Mouse (Mus musculus) myocyte (in vitro differentiated cells): Measurements from ENCODE around the gene Olfr1357. TPM values are rescaled to one million over a fixed set of nuclear protein-coding genes. Genes with fewer than 3 reads are reported as not detected.

Experiments used
- H3K27me3 ChIP-seq: one replicate; pipeline ENCODE4 v1.6.1; 2011; ENCODE audit not compliant: control insufficient read depth, insufficient read depth, insufficient read length
- H3K36me3 ChIP-seq: one replicate; pipeline ENCODE4 v1.6.1; 2011; ENCODE audit not compliant: control insufficient read depth, insufficient read depth
- H3K4me2 ChIP-seq: one replicate; pipeline ENCODE4 v1.6.1; 2011; ENCODE audit warnings: low read depth, control low read depth
- H3K4me3 ChIP-seq: one replicate; pipeline ENCODE4 v1.5.1; 2011; ENCODE audit warnings: mild to moderate bottlenecking, control low read depth, moderate library complexity
- H3K79me2 ChIP-seq: one replicate; pipeline ENCODE4 v1.6.1; 2011; ENCODE audit not compliant: control insufficient read depth, insufficient read depth
- H3ac ChIP-seq: one replicate; pipeline ENCODE4 v1.6.1; 2011; ENCODE audit not compliant: control insufficient read depth, insufficient read length
- CEBPB ChIP-seq: IDR thresholded peaks from 2 replicates; pipeline ENCODE4 v1.6.1; 2011; ENCODE audit warnings: mild to moderate bottlenecking, moderate library complexity; ENCODE audit not compliant: poor library complexity, insufficient read depth, severe bottlenecking
- E2F4 ChIP-seq: IDR thresholded peaks from one replicate; pipeline ENCODE4 v1.6.1; 2011; ENCODE audit warnings: mild to moderate bottlenecking, control low read depth, moderate library complexity; ENCODE audit not compliant: insufficient read depth
- MAX ChIP-seq: IDR thresholded peaks from one replicate; pipeline ENCODE4 v1.6.1; 2011; ENCODE audit warnings: low read depth, mild to moderate bottlenecking, control low read depth
- MYOD1 ChIP-seq, 3 experiments: IDR thresholded peaks; one replicate each; pipeline ENCODE4 v1.6.1; 2011; ENCODE audit warnings: control low read depth in 2 of 3, low read depth in 2 of 3, mild to moderate bottlenecking in 2 of 3, moderate library complexity in 1 of 3; ENCODE audit not compliant: insufficient read length in 2 of 3, control insufficient read depth in 1 of 3
- MYOG ChIP-seq, 3 experiments: IDR thresholded peaks; one replicate each; pipeline ENCODE4 v1.6.1; 2011; ENCODE audit warnings: control low read depth in 2 of 3, low read depth in 2 of 3, mild to moderate bottlenecking in 2 of 3; ENCODE audit not compliant: insufficient read length in 2 of 3, control insufficient read depth in 1 of 3, insufficient read depth in 1 of 3
- POLR2A ChIP-seq: IDR thresholded peaks from one replicate; pipeline ENCODE4 v1.6.1; 2011; ENCODE audit warnings: low read depth, mild to moderate bottlenecking, control low read depth, moderate library complexity; ENCODE audit not compliant: insufficient read length
- POLR2AphosphoS2 ChIP-seq: IDR thresholded peaks from one replicate; pipeline ENCODE4 v1.6.1; 2011; ENCODE audit warnings: low read depth, control low read depth; ENCODE audit not compliant: insufficient read length
- REST ChIP-seq: IDR thresholded peaks from one replicate; pipeline ENCODE4 v1.6.1; 2011; ENCODE audit warnings: mild to moderate bottlenecking, control low read depth, moderate library complexity; ENCODE audit not compliant: insufficient read depth, insufficient read length
- SRF ChIP-seq: IDR thresholded peaks from one replicate; pipeline ENCODE4 v1.6.1; 2011; ENCODE audit warnings: low read depth; ENCODE audit not compliant: control insufficient read depth, insufficient read length
- TCF12 ChIP-seq: IDR thresholded peaks from one replicate; pipeline ENCODE4 v1.6.1; 2011; ENCODE audit warnings: mild to moderate bottlenecking, control low read depth; ENCODE audit not compliant: poor library complexity, insufficient read depth, severe bottlenecking
- TCF3 ChIP-seq: IDR thresholded peaks from one replicate; pipeline ENCODE4 v1.6.1; 2011; ENCODE audit warnings: low read depth, control low read depth; ENCODE audit not compliant: insufficient read length
- USF1 ChIP-seq: IDR thresholded peaks from one replicate; pipeline ENCODE4 v1.6.1; 2011; ENCODE audit warnings: low read depth, mild to moderate bottlenecking, control low read depth, moderate library complexity
- polyA plus RNA-seq: library from polyadenylated mRNA; unstranded; fragments of >200 nt; fragmentation: generic; extraction: Trizol; gene quantifications from one replicate; pipeline ENCODE4 v1.2.1, GENCODE M21; 2012; ENCODE audit warnings: missing spikeins

The Olfr1357 gene
- polyA plus RNA-seq, 1 experiment = not detected

- Histone ChIP-seq H3K27me3 (no peaks in the 10 kb centered on the region), H3ac (peak overlapping the region; percentile 63), H3K79me2 (peaks cover 19% of the 10 kb centered on the region), H3K4me2 (peak overlapping the region; percentile 69), H3K36me3 (peaks cover 22% of the 10 kb centered on the region), H3K4me3 (peak overlapping the region; percentile 92)
- TF ChIP-seq SRF (no peak), USF1 (no peak), CEBPB (no peak), TCF3 (no peak), POLR2AphosphoS2 (no peak), MAX (no peak), TCF12 (no peak), MYOD1 (IDR thresholded peaks at IDR 0.05; ENCODE audit: control insufficient read depth in 1 of 3, insufficient read length in 2 of 3, low read depth in 2 of 3) (no peak), MYOG (IDR thresholded peaks at IDR 0.05; ENCODE audit: control insufficient read depth in 1 of 3, insufficient read depth in 1 of 3, insufficient read length in 2 of 3, low read depth in 2 of 3) (no peak), POLR2A (no peak), E2F4 (no peak), REST (no peak)
Measured at GRCm38 (mm10) chr10:78590744-78591143, 27.1 kb downstream of the Olfr1357 start.

GRCm38 (mm10) chr10:78589901-78590300 is 28.0 kb downstream of the Olfr1357 start:
- Histone ChIP-seq H3ac (no peak overlapping the region), H3K79me2 (peaks cover 19% of the 10 kb centered on the region), H3K4me3 (peak overlapping the region; percentile 92), H3K27me3 (no peaks in the 10 kb centered on the region), H3K36me3 (peaks cover 30% of the 10 kb centered on the region), H3K4me2 (peak overlapping the region; percentile 69)
- no peak for TF ChIP-seq USF1
- no peak for TF ChIP-seq MAX
- no peak for TF ChIP-seq CEBPB
- TF ChIP-seq POLR2AphosphoS2 = no peak
- no peak for TF ChIP-seq TCF3
- TF ChIP-seq SRF = no peak
- TF ChIP-seq MYOG (IDR thresholded peaks at IDR 0.05; ENCODE audit: control insufficient read depth in 1 of 3, insufficient read depth in 1 of 3, insufficient read length in 2 of 3, low read depth in 2 of 3) = no peak
- no peak for TF ChIP-seq POLR2A
- TF ChIP-seq E2F4 = no peak
- TF ChIP-seq MYOD1 (IDR thresholded peaks at IDR 0.05; ENCODE audit: control insufficient read depth in 1 of 3, insufficient read length in 2 of 3, low read depth in 2 of 3) = no peak

DNA sequence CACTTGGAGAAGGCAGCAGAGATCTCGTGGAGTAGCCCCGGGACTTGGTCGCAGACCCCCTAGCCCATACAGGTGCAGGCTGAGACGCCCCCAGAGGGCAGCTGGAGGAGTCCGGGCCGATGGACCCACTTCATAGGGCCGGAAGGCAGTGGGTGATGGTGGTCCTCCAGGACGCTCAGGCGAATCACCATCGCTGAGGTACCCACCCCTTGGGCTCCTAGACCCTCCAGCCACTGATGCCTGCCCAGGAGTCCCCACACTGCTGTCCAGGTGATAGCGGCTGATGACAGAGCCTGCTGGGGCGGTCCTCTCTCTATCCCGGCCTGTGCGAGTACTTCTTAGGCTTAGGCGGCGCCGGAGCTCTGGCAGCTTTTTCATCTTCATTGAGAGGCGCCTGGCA is 28.6 kb downstream of the Olfr1357 start:
- no peak overlapping the region for H3K4me2 ChIP-seq
- H3K79me2 ChIP-seq = peaks cover 19% of the 10 kb centered on the region
- H3K4me3 ChIP-seq = no peak overlapping the region
- H3K27me3 ChIP-seq = no peaks in the 10 kb centered on the region
- peaks cover 36% of the 10 kb centered on the region for H3K36me3 ChIP-seq
- no peak overlapping the region for H3ac ChIP-seq
- TF ChIP-seq E2F4 = no peak
- TF ChIP-seq POLR2A = no peak
- TF ChIP-seq SRF = no peak
- TF ChIP-seq CEBPB = no peak
- TF ChIP-seq TCF3 = no peak
- TF ChIP-seq MYOD1 (IDR thresholded peaks at IDR 0.05; ENCODE audit: control insufficient read depth in 1 of 3, insufficient read length in 2 of 3, low read depth in 2 of 3) = no peak
- TF ChIP-seq MYOG (IDR thresholded peaks at IDR 0.05; ENCODE audit: control insufficient read depth in 1 of 3, insufficient read depth in 1 of 3, insufficient read length in 2 of 3, low read depth in 2 of 3) = no peak
- no peak for TF ChIP-seq TCF12
- TF ChIP-seq MAX = no peak
- TF ChIP-seq USF1 = no peak
- no peak for TF ChIP-seq REST
- no peak for TF ChIP-seq POLR2AphosphoS2

DNA sequence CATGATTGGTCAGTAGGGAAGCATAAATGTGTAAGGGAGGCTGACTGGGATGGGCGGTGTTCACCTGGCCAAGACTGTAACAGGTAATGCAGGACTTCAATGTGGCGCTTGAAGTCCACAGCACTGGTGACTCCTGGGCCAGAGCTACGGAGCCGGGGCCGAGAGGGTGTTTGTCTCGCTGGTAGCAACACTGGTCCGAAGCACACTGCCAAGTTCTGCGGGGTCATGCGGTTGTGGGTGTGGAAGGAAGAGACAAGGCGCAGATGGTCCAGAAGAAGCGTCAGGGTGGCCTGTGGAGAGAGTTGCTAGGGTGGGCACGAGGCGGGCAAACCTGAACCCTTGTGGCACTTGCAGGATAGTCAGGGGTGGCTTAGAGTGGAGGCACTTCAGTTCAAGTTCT is 31.8 kb downstream of the Olfr1357 start:
- Histone ChIP-seq H3K4me3 (no peak overlapping the region), H3ac (no peak overlapping the region), H3K27me3 (no peaks in the 10 kb centered on the region), H3K36me3 (peaks cover 43% of the 10 kb centered on the region), H3K4me2 (no peak overlapping the region), H3K79me2 (peaks cover 13% of the 10 kb centered on the region)
- no peak for TF ChIP-seq MAX
- TF ChIP-seq TCF3 = no peak
- TF ChIP-seq CEBPB = no peak
- no peak for TF ChIP-seq POLR2AphosphoS2
- TF ChIP-seq TCF12 = no peak
- no peak for TF ChIP-seq MYOD1 (IDR thresholded peaks at IDR 0.05; ENCODE audit: control insufficient read depth in 1 of 3, insufficient read length in 2 of 3, low read depth in 2 of 3)
- TF ChIP-seq POLR2A = no peak
- no peak for TF ChIP-seq SRF
- no peak for TF ChIP-seq MYOG (IDR thresholded peaks at IDR 0.05; ENCODE audit: control insufficient read depth in 1 of 3, insufficient read depth in 1 of 3, insufficient read length in 2 of 3, low read depth in 2 of 3)
- TF ChIP-seq USF1 = no peak
- TF ChIP-seq REST = no peak
- TF ChIP-seq E2F4 = no peak

DNA sequence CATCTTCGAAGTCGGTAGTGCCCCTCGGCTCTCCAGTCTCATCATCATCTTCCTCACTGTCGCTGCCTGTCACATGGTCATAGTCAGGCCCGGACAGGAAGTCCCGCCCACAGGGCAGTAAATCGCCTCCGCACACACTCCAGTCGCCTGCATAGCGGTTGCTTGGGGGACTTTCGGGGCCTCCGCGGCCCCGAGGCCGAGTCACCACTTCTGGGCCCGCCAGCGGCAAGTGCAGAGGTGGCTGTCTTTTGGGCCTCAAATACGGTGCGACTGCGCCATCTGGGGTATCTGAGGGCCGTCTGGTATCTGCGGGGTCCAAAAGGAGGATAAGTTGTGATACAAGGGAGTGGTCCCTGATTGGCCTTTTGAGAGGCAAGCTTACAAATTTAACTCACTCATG is 32.3 kb downstream of the Olfr1357 start:
- Histone ChIP-seq H3K36me3 (peaks cover 43% of the 10 kb centered on the region), H3K4me2 (no peak overlapping the region), H3K79me2 (peaks cover 10% of the 10 kb centered on the region), H3K27me3 (no peaks in the 10 kb centered on the region), H3K4me3 (no peak overlapping the region), H3ac (no peak overlapping the region)
- no peak for TF ChIP-seq MAX
- no peak for TF ChIP-seq POLR2AphosphoS2
- TF ChIP-seq MYOG (IDR thresholded peaks at IDR 0.05; ENCODE audit: control insufficient read depth in 1 of 3, insufficient read depth in 1 of 3, insufficient read length in 2 of 3, low read depth in 2 of 3) = no peak
- TF ChIP-seq REST = no peak
- TF ChIP-seq TCF3 = no peak
- TF ChIP-seq E2F4 = no peak
- TF ChIP-seq MYOD1 (IDR thresholded peaks at IDR 0.05; ENCODE audit: control insufficient read depth in 1 of 3, insufficient read length in 2 of 3, low read depth in 2 of 3) = no peak
- no peak for TF ChIP-seq SRF
